Mouse (Mus musculus): ENCODE measurements around the gene Prss34. TPM values are rescaled to one million over a fixed set of nuclear protein-coding genes. Genes with fewer than 3 reads are reported as not detected.

Gene Prss34
- polyA plus RNA-seq, 1 experiment from 2014 or later: 3.8 TPM

GRCm38 (mm10) chr17:25308346-25308745 lies 10.2 kb downstream of the Prss34 start, which contains the start of gene Prss28:
TSS of gene Prss28 (plus strand) at chr17:25308646.
- H3K4me3 ChIP-seq (replicated peaks): no peak within 1 kb of the TSS
- no peak for ATAC-seq (ENCODE audit: insufficient read depth)
- no peak within 1 kb of the TSS for H3K9ac ChIP-seq
- H3K36me3 ChIP-seq (replicated peaks): no peaks in the 10 kb centered on the region
- WGBS (ENCODE audit: insufficient replicate concordance): 46% methylated on average over 4 of the region's 4 CpGs
- no peaks in the 10 kb centered on the region for H3K9me3 ChIP-seq (replicated peaks)
- no peaks in the 10 kb centered on the region for H3K4me1 ChIP-seq (replicated peaks)
- H3K27me3 ChIP-seq: peaks cover 4% of the 10 kb centered on the region; the same call in 1 of the 2 replicates
- H3K27ac ChIP-seq (replicated peaks): no peak within 1 kb of the TSS
- H3K4me2 ChIP-seq: no peak within 1 kb of the TSS

- 48% methylated on average over 5 of the region's 5 CpGs for WGBS (ENCODE audit: insufficient replicate concordance)
- Histone ChIP-seq H3K36me3 (replicated peaks) (no peaks in the 10 kb centered on the region), H3K4me3 (replicated peaks) (no peak within 1 kb of the TSS), H3K9me3 (replicated peaks) (no peaks in the 10 kb centered on the region), H3K9ac (no peak within 1 kb of the TSS), H3K27ac (replicated peaks) (no peak within 1 kb of the TSS), H3K4me2 (no peak within 1 kb of the TSS), H3K4me1 (replicated peaks) (no peaks in the 10 kb centered on the region), H3K27me3 (0 out of 2 replicates have a peak, but pooled peaks cover 3% of the 10 kb centered on the region)
- no peak for ATAC-seq (ENCODE audit: insufficient read depth)
Measured at GRCm38 (mm10) chr17:25318354-25318753, 20.2 kb downstream of the Prss34 start, which contains the start of gene Prss29. TSS of gene Prss29 (plus strand) at chr17:25318654.

- no peak overlapping the region for H3K4me2 ChIP-seq
- no peak for ATAC-seq (ENCODE audit: insufficient read depth)
- 0 out of 2 replicates have a peak, but pooled peaks cover 3% of the 10 kb centered on the region for H3K27me3 ChIP-seq
- H3K36me3 ChIP-seq (replicated peaks): no peaks in the 10 kb centered on the region
- H3K4me1 ChIP-seq (replicated peaks): no peaks in the 10 kb centered on the region
- WGBS (ENCODE audit: insufficient replicate concordance): 73% methylated on average over 8 of the region's 8 CpGs
- H3K27ac ChIP-seq (replicated peaks): no peak overlapping the region
- H3K9ac ChIP-seq: no peak overlapping the region
- no peak overlapping the region for H3K4me3 ChIP-seq (replicated peaks)
- H3K9me3 ChIP-seq (replicated peaks): no peaks in the 10 kb centered on the region
Measured at GRCm38 (mm10) chr17:25320819-25321218, 22.6 kb downstream of the Prss34 start.

- peak; percentile 44; the same call in 1 of the 2 replicates for ATAC-seq (ENCODE audit: insufficient read depth)
- Histone ChIP-seq H3K9me3 (replicated peaks) (no peaks in the 10 kb centered on the region), H3K4me3 (replicated peaks) (no peak overlapping the region), H3K27me3 (0 out of 2 replicates have a peak, but pooled peaks cover 3% of the 10 kb centered on the region), H3K4me1 (replicated peaks) (no peaks in the 10 kb centered on the region), H3K36me3 (replicated peaks) (no peaks in the 10 kb centered on the region), H3K27ac (replicated peaks) (no peak overlapping the region), H3K4me2 (no peak overlapping the region), H3K9ac (no peak overlapping the region)
- WGBS (ENCODE audit: insufficient replicate concordance): 19% methylated on average over 2 of the region's 2 CpGs
Measured at GRCm38 (mm10) chr17:25322930-25323329, 24.7 kb downstream of the Prss34 start.

- WGBS (ENCODE audit: insufficient replicate concordance): 13% methylated on average over 9 of the region's 9 CpGs
- no peak for ATAC-seq (ENCODE audit: insufficient read depth)
- no peaks in the 10 kb centered on the region for H3K36me3 ChIP-seq (replicated peaks)
- peaks cover 26% of the 10 kb centered on the region for H3K27me3 ChIP-seq
- no peak overlapping the region for H3K9ac ChIP-seq
- no peak overlapping the region for H3K27ac ChIP-seq (replicated peaks)
- H3K9me3 ChIP-seq (replicated peaks): no peaks in the 10 kb centered on the region
- H3K4me3 ChIP-seq (replicated peaks): no peak overlapping the region
- no peak overlapping the region for H3K4me2 ChIP-seq
- no peaks in the 10 kb centered on the region for H3K4me1 ChIP-seq (replicated peaks)
Measured at GRCm38 (mm10) chr17:25332321-25332720, 34.1 kb downstream of the Prss34 start.

GRCm38 (mm10) chr17:25333943-25334342 lies 35.7 kb downstream of the Prss34 start:
- no peak overlapping the region for H3K27ac ChIP-seq (replicated peaks)
- H3K36me3 ChIP-seq (replicated peaks): no peaks in the 10 kb centered on the region
- no peak overlapping the region for H3K4me2 ChIP-seq
- no peaks in the 10 kb centered on the region for H3K4me1 ChIP-seq (replicated peaks)
- no peak overlapping the region for H3K9ac ChIP-seq
- H3K9me3 ChIP-seq (replicated peaks): no peaks in the 10 kb centered on the region
- WGBS (ENCODE audit: insufficient replicate concordance): 3% methylated on average over 8 of the region's 8 CpGs
- H3K27me3 ChIP-seq: peaks cover 26% of the 10 kb centered on the region
- no peak for ATAC-seq (ENCODE audit: insufficient read depth)
- no peak overlapping the region for H3K4me3 ChIP-seq (replicated peaks)

GRCm38 (mm10) chr17:25338218-25338617 lies 40.0 kb downstream of the Prss34 start:
- Histone ChIP-seq H3K9ac (no peak overlapping the region), H3K27me3 (peaks cover 14% of the 10 kb centered on the region; the same call in 1 of the 2 replicates), H3K4me1 (replicated peaks) (peaks cover 9% of the 10 kb centered on the region; the same call in 1 of the 2 replicates), H3K36me3 (replicated peaks) (no peaks in the 10 kb centered on the region), H3K4me3 (replicated peaks) (no peak overlapping the region), H3K27ac (replicated peaks) (peak overlapping the region; percentile 65), H3K4me2 (no peak overlapping the region), H3K9me3 (replicated peaks) (no peaks in the 10 kb centered on the region)
- 64% methylated on average over 4 of the region's 4 CpGs for WGBS (ENCODE audit: insufficient replicate concordance)
- peak; percentile 46 for ATAC-seq (ENCODE audit: insufficient read depth)

- H3K9me3 ChIP-seq (replicated peaks): no peaks in the 10 kb centered on the region
- H3K27ac ChIP-seq (replicated peaks): peak overlapping the region; percentile 24; the same call in 1 of the 2 replicates
- WGBS (ENCODE audit: insufficient replicate concordance): 70% methylated on average over 6 of the region's 6 CpGs
- H3K4me3 ChIP-seq (replicated peaks): no peak overlapping the region
- H3K4me1 ChIP-seq (replicated peaks): peaks cover 9% of the 10 kb centered on the region; the same call in 1 of the 2 replicates
- H3K4me2 ChIP-seq: no peak overlapping the region
- ATAC-seq (ENCODE audit: insufficient read depth): no peak
- no peak overlapping the region for H3K9ac ChIP-seq
- 0 out of 2 replicates have a peak, but pooled peaks cover under 1% of the 10 kb centered on the region for H3K27me3 ChIP-seq
- no peaks in the 10 kb centered on the region for H3K36me3 ChIP-seq (replicated peaks)
Measured at GRCm38 (mm10) chr17:25340003-25340402, 41.8 kb downstream of the Prss34 start.

GRCm38 (mm10) chr17:25341490-25341889 lies 43.3 kb downstream of the Prss34 start:
- peak; percentile 65 for ATAC-seq (ENCODE audit: insufficient read depth)
- Histone ChIP-seq H3K9me3 (replicated peaks) (no peaks in the 10 kb centered on the region), H3K4me1 (replicated peaks) (peaks cover 9% of the 10 kb centered on the region; the same call in 1 of the 2 replicates), H3K9ac (no peak overlapping the region), H3K4me3 (replicated peaks) (no peak overlapping the region), H3K27me3 (no peaks in the 10 kb centered on the region), H3K36me3 (replicated peaks) (no peaks in the 10 kb centered on the region), H3K27ac (replicated peaks) (peak overlapping the region; percentile 76), H3K4me2 (no peak overlapping the region; the same call in 1 of the 2 replicates)
- WGBS (ENCODE audit: insufficient replicate concordance): 42% methylated on average over 3 of the region's 3 CpGs

- Histone ChIP-seq H3K27ac (replicated peaks) (no peak within 1 kb of the TSS), H3K27me3 (no peaks in the 10 kb centered on the region), H3K4me2 (no peak within 1 kb of the TSS), H3K9me3 (replicated peaks) (no peaks in the 10 kb centered on the region), H3K9ac (no peak within 1 kb of the TSS), H3K4me1 (replicated peaks) (0 out of 2 replicates have a peak, but pooled peaks cover 4% of the 10 kb centered on the region), H3K36me3 (replicated peaks) (no peaks in the 10 kb centered on the region), H3K4me3 (replicated peaks) (no peak within 1 kb of the TSS)
- WGBS (ENCODE audit: insufficient replicate concordance): 75% methylated on average over 4 of the region's 4 CpGs
- no peak for ATAC-seq (ENCODE audit: insufficient read depth)
Measured at GRCm38 (mm10) chr17:25345462-25345861, 47.3 kb downstream of the Prss34 start, which contains the start of gene Tpsab1. TSS of gene Tpsab1 (minus strand) at chr17:25345562.

All from liver, embryonic 15.5 days (tissue).